Mouse (Mus musculus): ENCODE data around the gene Tomm20. TPM values are rescaled to one million over a fixed set of nuclear protein-coding genes. Genes with fewer than 3 reads are reported as not detected.
"Not testable (repeated sequence)": the region's sequence is repeated elsewhere in the genome, so short reads cannot be mapped to it uniquely, and the experiment has no call there.

Gene Tomm20
- total and polyA plus RNA-seq, 3 experiments, result 133 to 1,504 (median 432) TPM

- Histone ChIP-seq H3K27me3 (ENCODE audit: insufficient read depth, low read length) (peaks cover 27% of the 10 kb centered on the region), H3K9me3 (replicated peaks) (peaks cover 2% of the 10 kb centered on the region), H3K36me3 (replicated peaks) (no peaks in the 10 kb centered on the region), H3K4me1 (ENCODE audit: insufficient read depth, low read depth, low read length) (peaks cover 18% of the 10 kb centered on the region), H3K4me3 (ENCODE audit: low read depth, low read length) (no peak overlapping the region)
- ATAC-seq (ENCODE audit: extremely low read depth, insufficient number of reproducible peaks, low FRiP score, poor library complexity, severe bottlenecking), result no peak
- peak; percentile 34 for DNase-seq (ENCODE audit: low spot score)
- TF ChIP-seq CTCF (IDR thresholded peaks at IDR 0.05; ENCODE audit: low read depth, low read length) (0 out of 2 replicates have a peak, but pooled peaks have one; percentile 7), TAL1 (conservative IDR thresholded peaks at IDR 0.05; ENCODE audit: low read depth, low read length) (no peak)
Measured at GRCm38 (mm10) chr8:126885554-126886485, 59.8 kb downstream of the Tomm20 start.

GRCm38 (mm10) chr8:126884202-126884926 is 61.3 kb downstream of the Tomm20 start:
- Histone ChIP-seq H3K4me3 (ENCODE audit: low read depth, low read length) (no peak overlapping the region), H3K9me3 (replicated peaks) (no peaks in the 10 kb centered on the region), H3K4me1 (ENCODE audit: insufficient read depth, low read depth, low read length) (peaks cover 18% of the 10 kb centered on the region), H3K36me3 (replicated peaks) (no peaks in the 10 kb centered on the region), H3K27me3 (ENCODE audit: insufficient read depth, low read length) (peaks cover 29% of the 10 kb centered on the region)
- no peak for DNase-seq (ENCODE audit: low spot score)
- TF ChIP-seq GATA2 (IDR thresholded peaks at IDR 0.05; ENCODE audit: borderline replicate concordance, low read depth, low read length) (no peak), POLR2AphosphoS5 (IDR thresholded peaks at IDR 0.05; ENCODE audit: insufficient replicate concordance, low read depth, low read length) (no peak), TAL1 (conservative IDR thresholded peaks at IDR 0.05; ENCODE audit: low read depth, low read length) (no peak), GATA1 (IDR thresholded peaks at IDR 0.05; ENCODE audit: borderline replicate concordance, low read length) (no peak), CTCF (IDR thresholded peaks at IDR 0.05; ENCODE audit: low read depth, low read length) (no peak)
- no peak for ATAC-seq (ENCODE audit: extremely low read depth, insufficient number of reproducible peaks, low FRiP score, poor library complexity, severe bottlenecking)

DNA sequence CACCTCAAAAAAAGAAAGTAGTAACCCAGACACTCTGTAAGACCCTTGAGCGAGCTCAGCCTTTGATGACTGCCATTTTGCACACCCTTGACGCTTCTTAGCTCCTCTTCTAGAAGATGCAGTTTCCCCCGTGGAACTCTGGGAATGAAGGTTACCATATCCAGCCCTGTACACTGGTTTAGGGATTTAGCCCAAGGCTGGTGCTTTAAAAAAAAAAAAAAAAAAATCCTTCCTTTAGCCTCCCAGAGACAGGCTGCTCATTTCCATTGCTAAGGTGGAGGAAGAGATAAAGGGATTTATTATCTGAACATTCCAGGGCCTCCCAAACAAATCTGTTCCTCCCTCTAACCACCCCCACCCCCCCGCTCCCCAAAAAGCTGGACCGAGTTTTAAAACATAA is 61.9 kb downstream of the Tomm20 start:
- ATAC-seq (ENCODE audit: extremely low read depth, insufficient number of reproducible peaks, low FRiP score, poor library complexity, severe bottlenecking), result no peak
- H3K36me3 ChIP-seq (replicated peaks), result no peaks in the 10 kb centered on the region
- H3K9me3 ChIP-seq (replicated peaks), result no peaks in the 10 kb centered on the region
- peaks cover 33% of the 10 kb centered on the region for H3K27me3 ChIP-seq (ENCODE audit: insufficient read depth, low read length)
- H3K4me3 ChIP-seq (ENCODE audit: low read depth, low read length), result no peak overlapping the region
- H3K4me1 ChIP-seq (ENCODE audit: insufficient read depth, low read depth, low read length), result peaks cover 18% of the 10 kb centered on the region
- TF ChIP-seq CTCF (IDR thresholded peaks at IDR 0.05; ENCODE audit: low read depth, low read length), result no peak
- TF ChIP-seq POLR2AphosphoS5 (IDR thresholded peaks at IDR 0.05; ENCODE audit: insufficient replicate concordance, low read depth, low read length), result no peak
- no peak for TF ChIP-seq TAL1 (conservative IDR thresholded peaks at IDR 0.05; ENCODE audit: low read depth, low read length)
- no peak for TF ChIP-seq GATA2 (IDR thresholded peaks at IDR 0.05; ENCODE audit: borderline replicate concordance, low read depth, low read length)
- no peak for TF ChIP-seq GATA1 (IDR thresholded peaks at IDR 0.05; ENCODE audit: borderline replicate concordance, low read length)
- DNase-seq (ENCODE audit: low spot score), result no peak

- Histone ChIP-seq H3K27me3 (ENCODE audit: insufficient read depth, low read length) (peaks cover 40% of the 10 kb centered on the region), H3K4me1 (ENCODE audit: insufficient read depth, low read depth, low read length) (peaks cover 18% of the 10 kb centered on the region)
- DNase-seq (ENCODE audit: low spot score); H3K36me3 ChIP-seq (replicated peaks); H3K9me3 ChIP-seq (replicated peaks); H3K4me3 ChIP-seq (ENCODE audit: low read depth, low read length); ATAC-seq (ENCODE audit: extremely low read depth, insufficient number of reproducible peaks, low FRiP score, poor library complexity, severe bottlenecking): not testable (repeated sequence)
Measured at GRCm38 (mm10) chr8:126882586-126882985, 63.1 kb downstream of the Tomm20 start.

DNA sequence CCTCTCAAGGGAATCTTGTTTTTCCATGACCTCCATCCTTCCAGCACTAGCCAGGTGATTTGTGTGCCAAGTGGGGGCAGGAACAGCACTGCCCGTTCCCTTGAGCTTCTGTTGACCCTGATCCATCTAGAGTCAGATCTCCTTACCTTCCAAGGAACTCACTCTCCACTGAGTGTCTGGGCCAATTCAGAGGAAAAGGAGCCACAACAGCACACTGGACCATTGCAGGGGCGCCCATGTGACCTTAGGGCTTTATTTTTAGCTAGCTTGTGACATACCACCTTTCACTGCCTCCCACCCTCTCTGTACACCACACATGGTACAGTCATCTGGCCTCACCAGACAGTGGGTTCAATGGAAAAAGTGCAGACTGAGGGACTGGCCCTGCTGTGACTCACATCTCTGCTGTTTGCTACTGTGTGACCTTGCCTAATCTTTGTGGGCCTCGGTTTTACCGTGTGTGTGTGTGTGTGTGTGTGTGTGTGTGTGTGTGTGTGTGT is 64.0 kb downstream of the Tomm20 start:
- DNase-seq (ENCODE audit: low spot score) (no peak), ATAC-seq (ENCODE audit: extremely low read depth, insufficient number of reproducible peaks, low FRiP score, poor library complexity, severe bottlenecking) (no peak)
- TF ChIP-seq TAL1 (conservative IDR thresholded peaks at IDR 0.05; ENCODE audit: low read depth, low read length) (no peak), GATA1 (IDR thresholded peaks at IDR 0.05; ENCODE audit: borderline replicate concordance, low read length) (no peak), GATA2 (IDR thresholded peaks at IDR 0.05; ENCODE audit: borderline replicate concordance, low read depth, low read length) (no peak), CTCF (IDR thresholded peaks at IDR 0.05; ENCODE audit: low read depth, low read length) (no peak), POLR2AphosphoS5 (IDR thresholded peaks at IDR 0.05; ENCODE audit: insufficient replicate concordance, low read depth, low read length) (no peak)
- H3K36me3 ChIP-seq (replicated peaks), result no peaks in the 10 kb centered on the region
- H3K9me3 ChIP-seq (replicated peaks), result no peaks in the 10 kb centered on the region
- H3K4me1 ChIP-seq (ENCODE audit: insufficient read depth, low read depth, low read length), result peaks cover 16% of the 10 kb centered on the region
- no peak overlapping the region for H3K4me3 ChIP-seq (ENCODE audit: low read depth, low read length)
- peaks cover 44% of the 10 kb centered on the region for H3K27me3 ChIP-seq (ENCODE audit: insufficient read depth, low read length)

Other genes with a start within 250 kb of the Tomm20 start
- 18.6 and 19.3 TPM in 2 replicates for gene Rbm34, start 25.2 kb upstream of the Tomm20 start, total RNA-seq (2014; fragmentation: Nextera tagmentation)
- gene Rbm34, start 25.2 kb upstream of the Tomm20 start, total RNA-seq (2017), result 27.4 and 38.5 TPM in 2 replicates
- gene Rbm34, start 25.2 kb upstream of the Tomm20 start, polyA plus RNA-seq (2012), result 12.0 and 12.2 TPM in 2 replicates
- not detected in 2 replicates for gene Pard3, start 118.0 kb upstream of the Tomm20 start, total RNA-seq (2014; fragmentation: Nextera tagmentation)
- gene Pard3, start 118.0 kb upstream of the Tomm20 start, total RNA-seq (2017), result 0.12 and 0.55 TPM in 2 replicates
- not detected in 2 replicates for gene Pard3, start 118.0 kb upstream of the Tomm20 start, polyA plus RNA-seq (2012)